Mouse (Mus musculus): ENCODE data around the gene Myo18a. TPM values are rescaled to one million over a fixed set of nuclear protein-coding genes. Genes with fewer than 3 reads are reported as not detected.

Myo18a gene
- polyA plus RNA-seq, 1 experiment = 67.3 TPM

GRCm38 (mm10) chr11:77875269-77875668 is 112.2 kb downstream of the Myo18a start:
- DNase-seq (ENCODE audit: low read depth) = peak; percentile 89
- TF ChIP-seq POLR2A (IDR thresholded peaks at IDR 0.05; ENCODE audit: borderline replicate concordance, extremely low read depth, insufficient read depth, insufficient read length, poor library complexity, severe bottlenecking) (no peak), CTCF (IDR thresholded peaks at IDR 0.05; ENCODE audit: borderline replicate concordance, extremely low read depth, insufficient read depth, insufficient read length) (no peak)

- peak; percentile 82 for DNase-seq (ENCODE audit: low read depth)
- TF ChIP-seq POLR2A (IDR thresholded peaks at IDR 0.05; ENCODE audit: borderline replicate concordance, extremely low read depth, insufficient read depth, insufficient read length, poor library complexity, severe bottlenecking) (no peak), CTCF (IDR thresholded peaks at IDR 0.05; ENCODE audit: borderline replicate concordance, extremely low read depth, insufficient read depth, insufficient read length) (no peak)
Measured at GRCm38 (mm10) chr11:77875847-77876759, 113.1 kb downstream of the Myo18a start.

GRCm38 (mm10) chr11:77876760-77877148 is 113.7 kb downstream of the Myo18a start:
- TF ChIP-seq CTCF (IDR thresholded peaks at IDR 0.05; ENCODE audit: borderline replicate concordance, extremely low read depth, insufficient read depth, insufficient read length) = no peak
- no peak for TF ChIP-seq POLR2A (IDR thresholded peaks at IDR 0.05; ENCODE audit: borderline replicate concordance, extremely low read depth, insufficient read depth, insufficient read length, poor library complexity, severe bottlenecking)

GRCm38 (mm10) chr11:77884524-77885245 is 121.6 kb downstream of the Myo18a start:
- DNase-seq (ENCODE audit: low read depth) = no peak
- no peak for TF ChIP-seq CTCF (IDR thresholded peaks at IDR 0.05; ENCODE audit: borderline replicate concordance, extremely low read depth, insufficient read depth, insufficient read length)
- TF ChIP-seq POLR2A (IDR thresholded peaks at IDR 0.05; ENCODE audit: borderline replicate concordance, extremely low read depth, insufficient read depth, insufficient read length, poor library complexity, severe bottlenecking) = no peak

More at GRCm38 (mm10) chr11:77876760-77877148, 113.7 kb downstream of the Myo18a start:
- DNase-seq (ENCODE audit: low read depth) = peak; percentile 58

- peak; percentile 83 for DNase-seq (ENCODE audit: low read depth)
- TF ChIP-seq POLR2A (IDR thresholded peaks at IDR 0.05; ENCODE audit: borderline replicate concordance, extremely low read depth, insufficient read depth, insufficient read length, poor library complexity, severe bottlenecking) = no peak
- TF ChIP-seq CTCF (IDR thresholded peaks at IDR 0.05; ENCODE audit: borderline replicate concordance, extremely low read depth, insufficient read depth, insufficient read length) = no peak
Measured at GRCm38 (mm10) chr11:77885246-77885575, 122.2 kb downstream of the Myo18a start.

- peak; percentile 88 for DNase-seq (ENCODE audit: low read depth)
- TF ChIP-seq CTCF (IDR thresholded peaks at IDR 0.05; ENCODE audit: borderline replicate concordance, extremely low read depth, insufficient read depth, insufficient read length) (no peak), POLR2A (IDR thresholded peaks at IDR 0.05; ENCODE audit: borderline replicate concordance, extremely low read depth, insufficient read depth, insufficient read length, poor library complexity, severe bottlenecking) (no peak)
Measured at GRCm38 (mm10) chr11:77887373-77887960, 124.4 kb downstream of the Myo18a start.

GRCm38 (mm10) chr11:77888846-77889245 is 125.8 kb downstream of the Myo18a start:
- TF ChIP-seq POLR2A (IDR thresholded peaks at IDR 0.05; ENCODE audit: borderline replicate concordance, extremely low read depth, insufficient read depth, insufficient read length, poor library complexity, severe bottlenecking) = no peak
- no peak for TF ChIP-seq CTCF (IDR thresholded peaks at IDR 0.05; ENCODE audit: borderline replicate concordance, extremely low read depth, insufficient read depth, insufficient read length)
- no peak for DNase-seq (ENCODE audit: low read depth)

- TF ChIP-seq CTCF (IDR thresholded peaks at IDR 0.05; ENCODE audit: borderline replicate concordance, extremely low read depth, insufficient read depth, insufficient read length) = no peak
- no peak for TF ChIP-seq POLR2A (IDR thresholded peaks at IDR 0.05; ENCODE audit: borderline replicate concordance, extremely low read depth, insufficient read depth, insufficient read length, poor library complexity, severe bottlenecking)
- peak; percentile 43 for DNase-seq (ENCODE audit: low read depth)
Measured at GRCm38 (mm10) chr11:77889484-77889883, 126.4 kb downstream of the Myo18a start.

GRCm38 (mm10) chr11:77890648-77891258 is 127.7 kb downstream of the Myo18a start:
- DNase-seq (ENCODE audit: low read depth) = peak; percentile 87
- TF ChIP-seq CTCF (IDR thresholded peaks at IDR 0.05; ENCODE audit: borderline replicate concordance, extremely low read depth, insufficient read depth, insufficient read length) (no peak), POLR2A (IDR thresholded peaks at IDR 0.05; ENCODE audit: borderline replicate concordance, extremely low read depth, insufficient read depth, insufficient read length, poor library complexity, severe bottlenecking) (no peak)

- peak; percentile 81 for DNase-seq (ENCODE audit: low read depth)
Measured at GRCm38 (mm10) chr11:77892883-77893282, 129.8 kb downstream of the Myo18a start.

GRCm38 (mm10) chr11:77893283-77893682 is 130.2 kb downstream of the Myo18a start:
- TF ChIP-seq POLR2A (IDR thresholded peaks at IDR 0.05; ENCODE audit: borderline replicate concordance, extremely low read depth, insufficient read depth, insufficient read length, poor library complexity, severe bottlenecking) = no peak
- no peak for TF ChIP-seq CTCF (IDR thresholded peaks at IDR 0.05; ENCODE audit: borderline replicate concordance, extremely low read depth, insufficient read depth, insufficient read length)
- DNase-seq (ENCODE audit: low read depth) = no peak

More at GRCm38 (mm10) chr11:77892883-77893282, 129.8 kb downstream of the Myo18a start:
- TF ChIP-seq POLR2A (IDR thresholded peaks at IDR 0.05; ENCODE audit: borderline replicate concordance, extremely low read depth, insufficient read depth, insufficient read length, poor library complexity, severe bottlenecking) (no peak), CTCF (IDR thresholded peaks at IDR 0.05; ENCODE audit: borderline replicate concordance, extremely low read depth, insufficient read depth, insufficient read length) (no peak)
